Mouse (Mus musculus) kidney, postnatal 10 days (tissue): ENCODE data around the gene Ypel5.

Experiments used
- DNase-seq: peaks from one replicate; pipeline ENCODE4 v3.0.0; 2021; ENCODE audit warnings: mixed read lengths

Ypel5 gene

DNA sequence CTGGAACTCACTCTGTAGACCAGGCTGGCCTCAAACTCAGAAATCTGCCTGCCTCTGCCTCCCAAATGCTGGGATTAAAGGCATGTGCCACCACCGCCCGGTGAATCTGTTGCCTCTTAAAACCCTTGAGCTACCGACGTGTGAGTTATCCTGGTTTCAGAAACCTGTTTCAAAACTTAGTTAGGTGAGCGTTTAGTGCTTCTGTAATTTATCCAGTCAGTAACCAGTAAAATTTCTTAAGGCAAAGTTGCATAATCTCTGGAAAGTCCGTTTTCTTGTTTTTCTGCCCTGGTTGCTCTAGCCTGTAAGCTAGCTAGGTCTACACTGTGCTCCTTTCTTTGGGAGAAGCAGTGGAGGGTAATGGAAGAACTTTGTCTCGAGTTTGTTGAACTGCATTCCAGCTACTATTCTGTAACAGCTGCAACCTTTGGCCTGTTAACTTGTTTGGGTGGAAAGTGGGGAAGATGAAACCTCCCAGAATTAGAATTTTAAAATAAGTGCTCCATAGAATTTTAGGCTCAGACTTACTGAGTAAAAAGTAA is 8.8 kb downstream of the Ypel5 start:
- DNase-seq, result no peak

DNA sequence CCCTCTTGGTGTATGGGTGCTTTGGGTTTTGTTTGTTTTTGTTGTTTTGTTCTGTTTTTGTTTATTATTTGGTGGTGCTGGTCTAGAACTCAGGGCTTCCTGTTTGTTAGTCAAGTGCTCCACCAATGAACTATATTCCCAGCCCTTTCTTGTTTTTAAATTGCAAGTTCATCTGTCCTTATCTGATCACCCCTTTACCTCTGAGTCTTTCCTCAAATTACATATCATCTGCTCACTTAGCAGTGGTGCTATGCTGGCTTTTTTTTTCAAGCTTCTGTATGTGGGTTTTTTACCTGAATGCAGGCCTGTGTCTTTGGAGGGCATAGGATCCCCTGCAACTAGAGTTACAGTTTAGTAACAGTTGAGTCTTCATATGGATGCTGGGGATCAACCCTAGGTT is 9.3 kb downstream of the Ypel5 start:
- DNase-seq, result no peak

DNA sequence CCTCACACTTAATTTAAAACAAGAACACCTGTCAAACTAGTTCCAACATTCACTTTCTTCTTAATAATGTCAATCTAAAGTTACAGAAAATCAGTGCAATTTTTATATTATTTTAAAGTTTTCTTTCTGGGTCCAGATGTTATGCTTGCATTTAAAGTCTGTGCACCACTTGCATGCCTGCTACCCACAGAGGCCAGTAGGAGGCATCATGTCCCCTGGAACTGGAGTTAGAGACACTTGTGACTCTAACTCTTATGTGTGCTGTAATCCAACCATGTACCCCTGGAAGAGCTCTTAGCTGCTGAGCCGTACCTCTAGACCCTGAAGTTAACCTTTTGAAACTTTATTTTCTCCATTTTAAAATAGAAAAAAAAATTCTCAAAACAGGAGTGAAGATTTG is 19.0 kb downstream of the Ypel5 start:
- DNase-seq, result no peak

DNA sequence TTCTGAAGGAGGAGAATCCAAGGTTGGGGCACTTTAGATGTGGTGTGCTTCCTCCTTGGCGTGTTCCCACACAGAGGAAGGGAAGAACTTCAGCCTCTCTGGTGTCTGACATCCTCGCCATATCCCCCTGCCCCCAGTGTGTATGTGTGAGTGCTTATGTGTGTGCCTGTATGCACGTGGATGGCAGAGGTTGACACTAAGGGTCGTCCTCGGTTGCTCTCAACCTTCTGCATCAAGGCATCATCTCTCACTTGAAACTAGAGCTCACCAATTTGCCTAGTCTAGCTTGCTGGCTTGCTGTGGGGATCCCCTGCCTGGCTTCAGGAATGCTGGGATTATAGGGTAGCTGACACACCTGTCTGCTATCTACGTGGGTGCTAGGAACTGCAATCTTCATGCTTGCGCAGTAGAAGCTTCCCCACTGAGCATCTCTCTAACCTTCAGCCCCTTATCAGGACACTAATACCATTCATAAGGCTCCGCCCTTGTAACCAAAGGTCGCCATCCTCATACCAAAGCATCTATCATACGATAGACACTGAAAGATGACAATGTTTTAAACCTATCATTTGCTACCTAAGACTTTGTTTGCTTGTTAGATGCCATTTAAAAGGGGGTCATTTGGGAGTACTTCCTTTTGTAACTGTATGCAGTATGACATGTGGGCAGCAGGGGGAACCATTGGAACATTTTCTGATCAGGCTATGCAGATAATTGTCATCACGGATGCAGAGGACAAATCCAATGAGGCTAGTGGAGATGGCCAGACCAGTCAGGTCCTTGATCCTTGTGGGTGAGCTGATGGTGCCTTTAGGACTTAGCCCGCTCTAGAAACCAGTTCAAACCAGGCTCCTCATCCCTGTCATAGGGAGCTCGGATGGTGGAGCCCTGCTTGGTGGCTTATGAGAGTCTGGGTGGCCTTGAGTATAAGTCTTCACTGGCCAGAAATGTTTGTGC is 21.7 kb downstream of the Ypel5 start:
- DNase-seq, result peak; percentile 82

DNA sequence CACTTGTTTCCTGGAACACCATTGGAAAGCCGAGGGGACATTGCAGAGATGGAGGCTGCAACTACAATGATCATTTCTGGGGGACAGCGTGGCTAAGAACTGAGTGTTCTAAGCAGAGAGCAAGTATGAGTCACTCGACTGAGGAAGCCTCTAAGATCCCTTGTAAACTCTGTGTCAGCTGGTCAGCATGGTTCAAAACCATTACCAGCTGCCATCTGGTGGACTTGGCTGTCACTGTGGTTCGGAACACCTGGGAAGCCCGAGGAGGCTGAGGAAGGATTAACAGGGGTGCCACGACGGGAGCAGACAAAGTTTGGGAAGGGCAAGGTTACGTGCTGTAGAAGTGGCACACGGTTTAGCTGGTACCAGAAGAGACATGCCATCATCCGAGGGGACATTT is 27.0 kb downstream of the Ypel5 start:
- DNase-seq, result no peak

DNA sequence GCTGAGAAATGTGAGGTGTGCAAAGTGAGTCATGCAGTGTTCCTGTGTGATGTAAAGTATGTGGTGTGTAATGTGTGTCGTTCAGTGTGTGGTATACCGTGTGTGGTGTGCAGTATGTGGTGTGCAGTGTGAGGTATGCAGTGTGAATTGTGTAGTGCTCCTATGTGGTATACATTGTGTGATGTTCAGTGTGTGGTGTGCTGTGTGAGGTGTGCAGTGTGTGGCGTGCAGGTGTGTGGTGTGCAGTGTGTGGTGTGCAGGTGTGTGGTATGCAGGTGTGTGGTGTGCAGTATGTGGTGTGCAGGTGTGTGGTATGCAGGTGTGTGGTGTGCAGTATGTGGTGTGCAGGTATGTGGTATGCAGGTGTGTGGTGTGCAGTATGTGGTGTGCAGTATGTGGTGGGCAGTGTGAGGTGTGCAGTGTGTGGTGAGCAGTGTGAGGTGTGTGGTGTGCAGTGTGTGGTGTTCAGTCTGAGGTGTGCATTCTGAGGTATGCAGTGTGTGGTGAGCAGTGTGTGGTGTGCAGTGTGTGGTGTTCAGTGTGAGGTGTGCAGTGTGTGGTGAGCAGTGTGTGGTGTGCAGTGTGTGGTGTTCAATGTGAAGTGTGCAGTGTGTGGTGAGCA is 30.5 kb downstream of the Ypel5 start:
- DNase-seq, result no peak

DNA sequence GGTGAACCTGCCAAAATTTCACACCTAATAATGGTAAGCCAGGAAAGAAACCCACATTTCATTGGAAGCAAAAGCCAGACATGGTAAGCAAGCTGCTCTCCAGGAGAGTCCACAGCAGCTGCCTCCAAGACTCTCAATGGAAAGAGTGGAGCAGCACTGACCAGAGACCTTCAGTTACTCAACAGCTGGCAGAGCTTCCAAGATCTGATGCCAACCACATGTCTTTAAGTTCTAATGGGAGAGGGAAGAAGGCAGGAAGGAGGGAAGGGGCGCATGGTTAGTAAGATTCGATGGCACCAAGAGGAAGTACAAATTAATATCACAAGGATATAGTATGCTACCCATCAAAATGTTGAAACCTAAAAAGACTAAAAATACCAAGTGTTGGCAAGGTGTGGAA is 31.9 kb downstream of the Ypel5 start:
- DNase-seq, result no peak

DNA sequence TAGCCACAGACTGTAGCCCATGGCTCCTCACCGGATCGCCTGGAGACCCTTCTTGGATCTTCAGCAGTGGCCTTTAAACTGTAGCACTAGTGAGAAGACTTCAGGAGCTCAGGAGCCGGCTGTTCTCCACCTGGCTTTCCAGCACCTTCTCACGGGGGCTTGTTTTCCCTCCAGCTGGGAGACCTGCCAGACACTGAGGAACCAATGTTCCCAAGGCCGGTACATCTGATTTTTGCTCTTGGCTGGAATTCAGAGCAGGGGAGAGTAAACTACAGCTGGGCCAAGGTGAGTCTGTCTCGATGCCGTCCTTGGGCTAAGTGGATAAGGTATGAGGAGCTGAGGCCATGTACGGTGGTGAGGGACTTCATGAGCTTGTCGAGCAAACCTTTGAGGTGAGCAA is 42.7 kb downstream of the Ypel5 start:
- no peak for DNase-seq

DNA sequence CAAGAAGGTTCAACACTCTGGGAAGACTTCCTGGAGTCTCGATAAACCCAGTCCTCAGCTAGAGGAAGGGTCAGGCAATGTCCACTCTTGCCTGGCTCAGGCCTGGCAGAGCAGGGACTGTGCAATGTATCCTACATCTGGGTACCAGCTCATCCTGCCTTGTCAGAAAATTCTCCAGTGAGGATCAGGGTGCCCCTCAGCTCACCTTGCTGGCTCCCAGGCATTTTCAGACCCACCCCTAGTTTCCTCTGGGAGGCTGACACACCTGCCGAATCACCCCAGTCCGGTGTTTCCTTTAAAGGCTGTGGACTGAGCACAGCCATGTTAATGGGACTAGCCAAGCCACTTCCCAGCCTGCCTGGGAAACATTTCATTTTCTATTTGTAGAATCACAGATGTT is 43.9 kb downstream of the Ypel5 start:
- no peak for DNase-seq

DNA sequence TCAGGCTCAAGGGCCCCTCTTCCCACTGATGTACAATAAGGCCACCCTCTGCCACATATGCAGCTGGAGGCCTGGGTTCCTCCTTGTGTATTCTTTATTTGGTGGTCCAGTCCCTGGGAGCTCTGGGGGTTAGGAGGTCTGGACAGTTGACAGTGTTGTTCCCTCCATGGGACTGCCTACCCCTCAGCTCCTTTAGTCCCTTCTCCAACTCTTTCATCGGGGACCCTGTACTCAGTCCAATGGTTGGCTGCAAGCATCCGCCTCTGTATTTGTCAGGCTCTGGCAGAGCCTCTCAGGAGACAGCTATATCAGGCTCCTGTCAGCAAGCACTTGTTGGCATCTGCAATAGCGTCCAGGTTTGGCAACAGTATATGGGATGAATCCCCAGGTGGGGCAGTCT is 44.8 kb downstream of the Ypel5 start:
- DNase-seq, result no peak

DNA sequence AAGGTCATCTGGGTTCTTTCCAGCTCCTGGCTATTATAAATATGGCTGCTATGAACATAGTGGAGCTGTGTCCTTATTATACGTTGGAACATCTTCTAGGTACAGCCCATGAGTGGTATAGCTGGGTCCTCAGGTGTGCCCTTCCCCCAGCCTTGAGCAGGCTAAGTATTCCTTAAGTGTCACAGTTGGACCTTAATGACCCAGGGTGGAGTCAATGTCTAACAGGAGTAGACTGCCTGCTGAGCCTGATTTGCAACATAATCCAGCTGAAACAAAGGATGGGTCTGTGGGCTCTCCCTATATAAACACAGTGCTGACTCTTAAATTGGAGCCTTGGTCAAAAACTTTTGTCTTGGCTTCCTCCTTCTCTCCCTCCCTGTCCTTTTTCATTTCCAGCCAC is 45.6 kb downstream of the Ypel5 start:
- DNase-seq, result no peak

DNA sequence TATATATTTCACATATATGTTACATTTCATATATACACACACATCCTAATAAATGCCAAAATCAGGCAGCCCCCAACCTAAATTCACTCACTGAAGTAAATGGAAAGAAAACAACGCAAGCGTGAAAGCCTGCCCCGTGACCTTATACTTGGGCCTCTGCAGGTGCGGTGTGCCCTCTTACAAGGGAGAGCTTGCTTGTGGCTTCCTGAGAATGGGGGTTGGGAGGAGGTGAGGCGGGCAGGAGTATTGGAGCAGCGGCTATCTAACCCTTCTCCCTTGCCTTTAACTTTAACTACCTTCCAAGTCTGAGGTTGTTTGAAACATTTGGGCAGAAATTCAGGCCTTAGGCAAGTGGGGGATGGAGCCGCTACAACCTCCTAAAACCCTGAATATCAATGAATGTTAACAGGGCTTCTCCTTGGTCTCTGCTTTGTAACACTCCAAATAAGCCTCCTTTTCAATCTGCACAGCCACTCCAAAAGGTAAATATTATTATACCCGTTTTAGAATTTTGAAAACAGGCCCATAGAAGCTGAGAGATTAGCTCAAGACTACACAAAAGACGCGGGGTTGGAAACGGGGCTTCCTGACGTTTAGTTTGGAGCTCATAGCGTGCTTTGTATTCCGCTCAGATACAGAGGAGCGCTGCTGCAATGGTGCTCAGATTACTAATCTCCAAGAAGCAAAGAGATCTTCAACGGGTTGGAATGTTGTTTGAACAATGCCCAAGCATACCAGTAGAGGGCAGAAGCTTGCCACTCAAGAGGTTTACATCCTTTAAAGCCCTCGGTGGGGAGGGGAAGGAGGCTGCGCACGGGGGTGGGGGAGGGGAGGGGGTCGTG is 53.5 kb downstream of the Ypel5 start:
- peak; percentile 76 for DNase-seq

DNA sequence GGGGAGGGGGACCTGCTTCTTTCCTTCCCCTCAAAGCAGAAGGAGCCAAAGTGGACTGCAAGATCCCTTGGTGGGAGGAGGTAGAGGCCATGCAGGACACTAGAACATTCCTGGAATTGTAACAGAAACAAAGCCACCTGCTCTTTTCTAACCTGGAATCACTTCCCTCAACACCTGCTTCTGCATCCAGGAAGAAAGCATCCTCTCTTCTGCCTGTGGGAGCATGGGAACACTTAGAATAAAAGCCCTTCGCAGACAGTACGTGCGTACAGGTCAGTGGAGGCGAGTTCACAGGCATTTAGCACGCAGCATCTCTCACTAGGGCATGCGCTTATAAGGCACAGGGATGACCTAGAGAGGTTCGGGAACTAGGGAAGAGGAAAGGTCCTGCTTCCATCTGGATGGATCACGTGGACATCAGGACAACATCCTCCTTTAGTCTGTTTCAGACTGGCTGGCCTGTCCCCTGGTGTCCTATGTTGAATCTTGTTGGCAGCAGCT is 54.2 kb downstream of the Ypel5 start:
- DNase-seq, result no peak

DNA sequence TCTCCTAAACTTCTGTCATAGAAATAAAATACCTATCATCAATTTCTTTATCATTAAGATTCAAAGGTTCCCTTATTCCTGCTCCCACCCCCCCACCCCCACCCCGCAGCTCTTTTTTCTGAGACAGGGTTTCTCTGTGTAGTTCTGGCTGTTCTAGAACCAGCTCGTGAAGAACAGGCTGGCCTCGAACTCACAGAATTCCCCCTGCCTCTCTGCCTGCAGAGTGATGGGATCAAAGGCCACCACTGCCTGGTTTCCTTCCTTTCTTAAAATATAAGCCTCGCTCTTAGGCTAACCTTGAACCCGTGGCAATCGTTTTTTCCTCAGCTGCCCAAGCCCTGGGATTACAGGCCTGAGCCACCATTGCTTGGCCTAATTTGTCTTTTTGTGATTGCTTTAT is 55.3 kb downstream of the Ypel5 start:
- DNase-seq, result no peak

DNA sequence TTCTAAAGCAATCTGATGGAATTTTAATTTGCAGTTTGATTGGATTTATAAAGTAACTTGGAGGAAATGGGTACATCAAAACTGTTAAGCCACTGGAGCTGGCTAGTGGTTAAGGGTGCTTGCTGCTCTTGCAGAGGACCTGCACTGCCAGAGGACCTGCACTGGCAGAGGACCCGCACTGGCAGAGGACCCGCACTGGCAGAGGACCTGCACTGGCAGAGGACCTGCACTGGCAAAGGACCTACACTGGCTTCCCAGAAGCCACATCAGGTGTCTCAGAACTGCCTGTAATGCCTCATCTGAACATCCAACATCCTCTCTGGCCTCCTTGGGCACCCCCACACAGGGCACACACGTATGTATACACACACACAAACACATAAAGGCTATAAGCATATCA is 59.3 kb downstream of the Ypel5 start:
- no peak for DNase-seq

DNA sequence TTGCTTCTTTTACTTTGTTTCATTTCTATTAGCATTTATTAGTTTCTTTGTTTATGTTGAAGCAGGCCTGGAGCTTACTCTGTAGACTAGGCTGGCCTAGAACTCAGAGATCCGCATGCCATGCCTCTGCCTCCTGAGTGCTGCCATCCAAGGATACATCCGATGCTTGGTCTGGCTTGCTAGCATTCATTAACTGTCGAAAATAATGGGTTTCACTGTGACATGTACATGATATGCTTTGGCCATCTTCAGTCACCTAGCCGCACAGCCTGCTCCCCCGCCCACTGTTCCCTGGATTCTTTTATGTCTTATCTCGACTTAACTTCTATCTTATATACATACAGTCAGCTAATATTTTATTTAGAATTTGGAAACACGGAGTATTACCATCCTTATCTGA is 60.8 kb downstream of the Ypel5 start:
- no peak for DNase-seq

DNA sequence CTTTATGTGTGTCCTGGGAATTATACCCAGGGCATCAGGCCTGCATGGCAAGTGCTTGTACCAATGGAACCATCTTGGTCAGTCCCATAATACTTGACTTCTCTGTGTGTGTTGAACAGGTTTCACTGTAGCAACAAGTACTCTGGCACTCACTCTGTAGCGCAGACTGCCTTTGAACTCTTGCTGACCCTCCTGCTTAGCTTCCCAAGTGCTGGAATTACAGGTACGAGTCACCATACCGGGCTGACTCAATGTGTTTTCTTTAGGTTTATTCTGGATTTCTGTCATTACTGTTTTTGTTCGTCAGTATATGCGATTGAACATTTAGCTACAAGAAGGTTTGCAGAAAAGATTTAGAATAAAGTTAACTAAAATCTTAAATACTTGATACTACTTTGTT is 61.7 kb downstream of the Ypel5 start:
- no peak for DNase-seq

DNA sequence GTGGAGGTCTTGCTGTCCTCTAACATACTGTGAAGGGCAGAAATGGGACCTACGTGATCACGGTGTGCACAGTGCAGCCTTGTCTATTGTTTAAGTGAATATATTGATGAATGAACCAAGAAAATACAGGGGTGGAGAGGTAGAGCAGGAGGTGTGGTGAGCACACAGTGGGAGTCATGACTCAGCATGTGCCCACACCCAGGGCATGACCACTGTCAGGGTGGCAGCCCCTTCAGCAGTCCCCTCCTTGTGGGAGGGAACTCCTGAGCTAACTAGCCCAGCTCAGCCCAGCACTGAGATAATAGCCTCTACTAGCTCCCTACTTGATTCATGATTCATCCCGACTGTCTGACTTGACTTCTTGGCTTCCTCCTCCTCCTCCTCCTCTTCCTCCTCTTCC is 62.5 kb downstream of the Ypel5 start:
- no peak for DNase-seq
